Mouse (Mus musculus) small intestine, adult 2 months (tissue): ENCODE measurements around the gene Rnaset2a.

Source experiments
- CTCF ChIP-seq: fragments of 200-500 bp; IDR thresholded peaks from 2 replicates; pipeline ENCODE4 v1.5.1; 2012; ENCODE audit warnings: low read depth, mild to moderate bottlenecking, control low read depth, inconsistent platforms, low read length, moderate library complexity, mixed read lengths; ENCODE audit not compliant: insufficient replicate concordance, insufficient read length; ENCODE audit errors: extremely low read depth
- POLR2A ChIP-seq: fragments of 200-500 bp; IDR thresholded peaks from 2 replicates; pipeline ENCODE4 v1.6.1; 2012; ENCODE audit warnings: low read depth, mild to moderate bottlenecking, control low read depth, inconsistent platforms, low read length, moderate library complexity

- no peak for TF ChIP-seq CTCF
- TF ChIP-seq POLR2A, result no peak
Measured at GRCm38 (mm10) chr17:8193678-8194077, 45.8 kb upstream of the Rnaset2a start.
